Mouse (Mus musculus) activated CD4-positive, CD25-positive, alpha-beta regulatory T cell, adult 4 months (primary cell): ENCODE data around the gene 4932438H23Rik. TPM values are rescaled to one million over a fixed set of nuclear protein-coding genes. Genes with fewer than 3 reads are reported as not detected.

Experiments
- ATAC-seq: one replicate; pipeline ENCODE4 v1.8.0; 2017
- polyA plus RNA-seq, 2 experiments: library from polyadenylated mRNA; unstranded; fragments of 100-300 nt; shearing (Covaris generic); gene quantifications; one replicate each; pipeline ENCODE4 v1.2.1; 2017

The 4932438H23Rik gene
- polyA plus RNA-seq, result 1 to 10 TPM in 1 of 2 experiments, under 1 TPM in 1; 0.22 to 1.0 TPM

GRCm38 (mm10) chr16:91095022-91095421, at the start of gene 4932438H23Rik:
Gene 4932438H23Rik, minus strand, starts transcription at chr16:91095122.
- no peak for ATAC-seq

GRCm38 (mm10) chr16:91140991-91141630, 46.2 kb upstream of the 4932438H23Rik start:
- ATAC-seq, result no peak

- no peak for ATAC-seq
Observed at GRCm38 (mm10) chr16:91140457-91140856, 45.5 kb upstream of the 4932438H23Rik start.

- no peak for ATAC-seq
Observed at GRCm38 (mm10) chr16:91140056-91140455, 45.1 kb upstream of the 4932438H23Rik start.

- no peak for ATAC-seq
Observed at GRCm38 (mm10) chr16:91139481-91139880, 44.6 kb upstream of the 4932438H23Rik start.

GRCm38 (mm10) chr16:91138736-91139135, 43.8 kb upstream of the 4932438H23Rik start:
- ATAC-seq, result no peak

GRCm38 (mm10) chr16:91138151-91138550, 43.2 kb upstream of the 4932438H23Rik start:
- no peak for ATAC-seq

- ATAC-seq, result no peak
Observed at GRCm38 (mm10) chr16:91136607-91137006, 41.7 kb upstream of the 4932438H23Rik start.

- ATAC-seq, result no peak
Observed at GRCm38 (mm10) chr16:91129916-91130315, 35.0 kb upstream of the 4932438H23Rik start.

- ATAC-seq, result no peak
Observed at GRCm38 (mm10) chr16:91128431-91128830, 33.5 kb upstream of the 4932438H23Rik start.

GRCm38 (mm10) chr16:91126734-91127524, 32.0 kb upstream of the 4932438H23Rik start:
- no peak for ATAC-seq

- ATAC-seq, result no peak
Observed at GRCm38 (mm10) chr16:91124256-91124655, 29.3 kb upstream of the 4932438H23Rik start.

GRCm38 (mm10) chr16:91123821-91124220, 28.9 kb upstream of the 4932438H23Rik start:
- no peak for ATAC-seq

- ATAC-seq, result no peak
Observed at GRCm38 (mm10) chr16:91119879-91120278, 25.0 kb upstream of the 4932438H23Rik start.

- no peak for ATAC-seq
Observed at GRCm38 (mm10) chr16:91116696-91117095, 21.8 kb upstream of the 4932438H23Rik start.

- no peak for ATAC-seq
Observed at GRCm38 (mm10) chr16:91116006-91116405, 21.1 kb upstream of the 4932438H23Rik start.

- no peak for ATAC-seq
Observed at GRCm38 (mm10) chr16:91110999-91111535, 16.1 kb upstream of the 4932438H23Rik start.

- no peak for ATAC-seq
Observed at GRCm38 (mm10) chr16:91107608-91108007, 12.7 kb upstream of the 4932438H23Rik start.

GRCm38 (mm10) chr16:91105481-91106051, 10.6 kb upstream of the 4932438H23Rik start:
- no peak for ATAC-seq

- ATAC-seq, result no peak
Observed at GRCm38 (mm10) chr16:91104821-91105480, 10.0 kb upstream of the 4932438H23Rik start.

- ATAC-seq, result no peak
Observed at GRCm38 (mm10) chr16:91103386-91103785, 8.5 kb upstream of the 4932438H23Rik start.

- no peak for ATAC-seq
Observed at GRCm38 (mm10) chr16:91100484-91100883, 5.6 kb upstream of the 4932438H23Rik start.
